Mouse (Mus musculus) ZHBTc4 (cell line): ENCODE data around the gene Scd3.

Experiments
- DNase-seq: peaks from one replicate; pipeline ENCODE4 v3.0.0-alpha.2; 2011; ENCODE audit warnings: low read depth, low spot score

Gene Scd3

DNA sequence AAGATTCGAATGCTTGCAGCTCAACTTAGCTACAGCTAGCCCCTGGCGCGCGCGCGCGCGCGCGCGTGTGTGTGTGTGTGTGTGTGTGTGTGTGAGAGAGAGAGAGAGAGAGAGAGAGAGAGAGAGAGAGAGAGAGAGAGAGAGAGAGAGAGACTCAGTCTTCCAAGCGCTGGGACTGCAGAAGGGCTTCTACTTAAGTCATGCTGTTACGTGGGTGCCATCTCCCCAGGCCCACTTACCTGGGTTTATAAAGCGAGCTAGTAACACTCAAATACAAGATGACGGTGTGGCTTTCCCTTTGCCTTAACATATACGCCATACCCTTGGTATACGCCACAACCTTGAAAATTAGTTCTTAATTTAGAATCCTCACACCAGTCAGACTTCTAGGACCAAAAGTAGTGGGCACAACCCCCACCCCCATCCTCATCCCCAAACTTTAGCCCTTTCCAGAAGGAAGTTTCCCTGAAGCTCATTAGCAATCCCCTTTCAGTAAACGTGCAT is 64.5 kb downstream of the Scd3 start:
- no peak for DNase-seq

GRCm38 (mm10) chr19:44273711-44274110 is 70.6 kb downstream of the Scd3 start:
- DNase-seq, result peak; percentile 44

DNA sequence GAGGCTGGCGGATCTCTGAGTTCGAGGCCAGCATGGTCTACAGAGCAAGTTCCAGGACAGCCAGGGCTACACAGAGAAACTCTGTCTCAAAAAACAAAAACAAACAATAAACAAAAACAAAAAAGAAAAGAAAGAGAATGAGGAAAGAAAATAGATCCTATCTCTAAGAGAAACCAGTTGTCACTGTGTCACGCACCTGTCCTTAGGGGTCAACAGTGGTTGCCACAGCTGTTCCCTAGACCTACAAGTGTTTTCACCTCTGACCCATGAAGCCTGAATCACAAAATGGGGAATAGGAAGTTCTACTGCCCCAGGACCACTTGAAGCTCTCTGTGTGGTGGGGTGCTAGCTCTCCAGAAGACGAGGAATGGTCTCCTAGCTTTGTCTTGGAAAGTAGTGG is 71.4 kb downstream of the Scd3 start:
- DNase-seq, result no peak

GRCm38 (mm10) chr19:44275418-44275817 is 72.3 kb downstream of the Scd3 start:
- no peak for DNase-seq

DNA sequence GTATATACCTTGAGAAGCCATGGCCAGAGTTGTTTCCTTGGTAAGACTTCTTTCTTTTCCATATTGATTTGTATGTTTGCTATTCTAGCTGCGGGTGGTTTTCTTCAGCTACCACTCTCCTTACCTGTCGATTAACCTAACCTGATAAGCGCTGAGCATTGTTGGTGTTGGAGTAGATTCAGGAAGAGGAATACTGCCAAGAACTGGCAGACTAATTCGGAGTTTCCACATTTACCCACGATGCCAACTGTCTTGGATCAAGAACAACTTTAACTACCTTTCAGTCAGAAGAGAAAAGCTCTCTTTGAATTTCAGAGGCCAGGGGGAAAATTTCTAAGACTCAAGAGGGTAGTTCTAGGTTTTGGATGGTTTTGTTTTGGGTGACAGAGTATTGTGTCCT is 73.8 kb downstream of the Scd3 start:
- DNase-seq, result no peak

DNA sequence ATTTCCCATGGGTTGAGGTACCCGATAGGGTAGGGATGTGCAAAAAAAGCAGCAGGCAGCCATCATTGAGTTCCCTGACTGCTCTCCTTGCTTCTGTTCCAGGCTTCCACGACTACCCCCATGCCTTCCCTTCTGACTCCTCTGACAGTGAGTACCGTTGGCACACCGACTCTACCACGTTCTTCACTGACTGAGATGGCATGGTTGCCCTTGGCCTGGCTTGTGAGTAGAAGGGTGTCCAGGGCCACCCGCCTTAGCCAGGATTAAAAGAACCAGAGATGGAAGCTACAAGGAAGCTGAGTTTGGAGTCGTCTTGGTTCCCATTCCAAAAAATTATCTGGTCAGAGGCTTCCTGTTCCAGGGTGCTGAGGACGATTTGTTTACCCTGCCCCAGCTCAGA is 74.9 kb downstream of the Scd3 start:
- no peak for DNase-seq

- peak; percentile 96 for DNase-seq
These were observed 77.7 kb downstream of the Scd3 start for GRCm38 (mm10) chr19:44280755-44281154.

DNA sequence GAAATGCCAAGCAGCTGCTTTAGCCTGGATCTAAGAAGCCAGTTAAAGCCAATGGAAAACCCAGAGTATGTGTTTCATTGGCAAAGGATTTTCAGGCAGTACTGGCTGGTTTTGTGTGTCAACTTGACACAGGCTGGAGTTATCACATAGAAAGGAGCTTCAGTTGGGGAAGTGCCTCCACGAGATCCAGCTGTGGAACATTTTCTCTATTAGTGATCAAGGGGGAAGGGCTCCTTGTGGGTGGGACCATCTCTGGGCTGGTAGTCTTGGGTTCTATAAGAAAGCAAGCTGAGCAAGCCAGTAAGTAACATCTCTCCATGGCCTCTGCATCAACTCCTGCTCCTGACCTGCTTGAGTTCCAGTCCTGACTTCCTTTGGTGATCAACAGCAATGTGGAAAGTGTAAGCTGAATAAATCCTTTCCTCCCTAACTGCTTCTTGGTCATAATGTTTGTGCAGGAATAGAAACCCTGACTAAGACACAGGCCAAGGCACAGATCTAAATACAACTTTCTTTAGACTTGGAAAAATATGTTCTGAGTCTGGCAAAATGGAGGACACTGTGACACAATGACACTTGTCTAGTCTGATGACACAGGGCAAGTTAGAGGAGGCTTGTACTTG is 78.9 kb downstream of the Scd3 start:
- DNase-seq, result peak; percentile 37

DNA sequence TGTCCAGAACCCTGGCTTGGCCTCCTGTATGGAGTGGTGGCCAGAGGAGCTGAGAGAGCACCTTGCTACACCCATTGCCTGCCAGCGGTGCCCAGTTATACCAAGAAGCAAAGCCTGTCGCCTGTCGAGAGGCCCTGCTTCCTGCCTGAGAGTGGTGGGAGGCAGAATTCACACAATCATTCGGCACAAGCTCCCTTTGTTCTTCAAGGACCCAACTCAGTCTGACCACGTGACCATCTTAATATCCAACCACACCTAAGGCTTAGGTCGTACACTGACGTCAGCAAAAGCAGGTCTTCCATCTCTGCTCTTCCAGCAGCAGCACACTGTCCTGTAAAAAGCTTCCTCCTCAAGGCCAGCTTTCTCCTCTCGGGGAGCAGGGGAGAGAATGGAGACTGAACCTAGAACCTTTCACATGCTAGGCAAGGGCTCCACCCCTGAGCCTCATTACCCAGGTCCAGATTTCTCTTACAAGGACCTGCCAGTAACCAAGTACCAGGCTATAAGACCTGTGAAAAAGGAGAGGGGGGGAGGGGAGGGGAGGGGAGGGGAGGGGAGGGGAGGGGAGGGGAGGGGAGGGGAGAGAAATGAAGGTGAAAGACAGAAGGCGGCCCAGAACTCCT is 79.6 kb downstream of the Scd3 start:
- peak; percentile 92 for DNase-seq

DNA sequence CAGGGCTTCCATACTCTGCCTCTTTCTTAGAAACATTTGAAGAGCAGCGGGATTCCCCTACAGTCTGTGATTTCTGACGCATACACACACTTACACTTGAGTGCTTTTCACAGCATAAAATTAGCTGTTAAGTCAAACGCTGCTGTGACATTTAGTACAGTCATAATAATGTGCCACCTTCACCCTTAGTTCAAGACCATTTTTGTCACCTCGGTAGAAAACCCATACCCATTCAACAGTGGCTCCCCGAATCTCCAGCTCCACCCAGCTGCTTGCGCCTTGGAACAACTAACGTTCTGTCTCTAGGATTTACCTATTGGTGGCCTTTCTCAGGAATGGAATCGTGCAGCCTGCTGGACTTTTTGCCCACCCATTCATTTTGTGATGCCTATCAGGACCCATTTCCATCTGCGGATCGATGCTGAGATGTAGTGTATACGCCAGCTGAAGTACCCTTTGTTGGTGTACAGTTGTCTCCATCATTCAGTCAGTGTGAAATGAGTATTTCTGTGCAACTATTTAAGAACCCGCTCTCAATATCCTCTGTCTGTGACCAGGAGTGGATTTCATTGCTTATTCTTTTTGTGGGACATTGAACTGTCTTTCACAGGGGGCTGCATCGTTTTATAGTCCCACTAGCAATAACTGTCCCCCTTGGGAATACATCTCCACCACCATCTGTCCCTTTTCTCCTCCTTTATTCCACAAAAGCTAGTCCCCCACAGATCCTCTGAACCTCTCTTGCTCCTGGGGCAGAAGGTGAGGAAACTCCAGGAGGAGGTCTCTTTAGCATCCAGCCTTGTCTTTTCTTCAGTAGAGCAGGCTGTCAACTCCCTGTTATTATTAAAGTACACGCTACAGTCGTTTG is 80.3 kb downstream of the Scd3 start:
- no peak for DNase-seq

- peak; percentile 100 for DNase-seq
These were observed 81.1 kb downstream of the Scd3 start for GRCm38 (mm10) chr19:44284025-44284695.

DNA sequence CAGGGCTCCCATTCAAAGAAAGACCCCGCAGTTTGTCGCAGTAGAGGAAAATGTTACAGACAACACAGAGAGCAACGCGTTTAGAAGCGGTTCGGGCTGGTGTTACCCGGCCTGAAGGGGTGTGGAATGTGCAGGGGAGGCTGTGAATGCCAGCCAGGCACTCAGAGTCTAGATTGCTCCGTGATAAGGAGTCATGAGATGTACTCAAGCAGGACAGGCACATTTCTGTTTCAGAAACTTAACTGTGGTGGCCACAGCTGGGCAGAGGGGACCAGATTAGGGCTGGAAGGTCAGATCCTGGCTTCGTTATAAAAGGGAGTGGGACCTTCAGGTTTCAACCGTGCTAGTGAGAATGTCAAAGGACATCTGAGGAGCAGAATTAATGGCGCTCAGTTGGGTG is 81.7 kb downstream of the Scd3 start:
- DNase-seq, result peak; percentile 85

DNA sequence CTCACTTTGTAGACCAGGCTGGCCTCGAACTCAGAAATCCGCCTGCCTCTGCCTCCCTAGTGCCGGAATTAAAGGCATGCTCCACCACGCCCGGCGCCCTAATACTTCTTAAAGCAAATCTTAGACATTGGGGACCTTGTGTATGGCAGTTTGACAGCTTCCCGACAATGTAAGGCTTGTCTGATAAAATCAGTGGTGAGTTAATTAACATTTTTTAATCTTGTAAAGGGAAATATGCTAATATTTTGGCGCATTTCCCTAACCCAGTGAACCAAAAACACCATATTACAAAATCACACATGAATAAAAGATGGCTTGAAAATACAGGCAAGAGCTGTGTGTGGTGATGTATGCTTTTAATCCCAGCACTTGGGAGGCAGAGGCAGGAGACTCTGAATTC is 82.5 kb downstream of the Scd3 start:
- DNase-seq, result no peak

- peak; percentile 62 for DNase-seq
These were observed 83.0 kb downstream of the Scd3 start for GRCm38 (mm10) chr19:44286109-44286508.

DNA sequence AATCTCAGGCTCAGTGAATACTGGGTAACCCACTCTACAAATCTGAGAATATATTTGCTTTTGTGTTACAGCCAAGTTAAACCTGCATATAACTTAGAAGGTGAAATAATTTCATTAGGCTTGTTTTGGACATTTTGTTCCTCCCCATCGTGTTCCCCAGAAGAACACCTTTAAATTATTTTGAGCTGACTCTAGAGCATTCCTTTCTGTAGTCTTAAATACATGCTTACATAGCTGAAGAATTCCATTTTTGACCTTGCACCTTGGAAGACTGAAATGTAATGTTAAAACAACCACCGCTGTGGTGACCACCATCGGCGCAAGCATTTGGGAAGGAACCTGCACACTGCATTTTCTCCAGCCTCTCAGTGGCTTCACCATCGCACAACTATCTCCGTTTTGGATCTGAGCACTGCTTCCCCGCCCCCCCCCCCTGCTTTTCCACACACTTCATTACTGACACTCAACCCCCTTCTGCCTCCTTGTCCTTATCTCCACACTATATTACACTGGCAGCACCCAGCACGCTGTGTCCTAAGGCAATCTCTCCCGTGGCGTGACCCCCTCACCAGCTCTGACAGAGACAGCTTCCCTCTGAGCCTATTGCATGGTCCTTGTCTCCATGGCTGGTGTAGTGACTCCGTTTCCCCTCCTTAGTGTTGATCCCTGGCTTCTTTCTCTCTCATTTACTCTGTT is 84.5 kb downstream of the Scd3 start:
- DNase-seq, result no peak

GRCm38 (mm10) chr19:44292083-44292482 is 89.0 kb downstream of the Scd3 start:
- no peak for DNase-seq

GRCm38 (mm10) chr19:44292483-44292882 is 89.4 kb downstream of the Scd3 start:
- DNase-seq, result no peak

DNA sequence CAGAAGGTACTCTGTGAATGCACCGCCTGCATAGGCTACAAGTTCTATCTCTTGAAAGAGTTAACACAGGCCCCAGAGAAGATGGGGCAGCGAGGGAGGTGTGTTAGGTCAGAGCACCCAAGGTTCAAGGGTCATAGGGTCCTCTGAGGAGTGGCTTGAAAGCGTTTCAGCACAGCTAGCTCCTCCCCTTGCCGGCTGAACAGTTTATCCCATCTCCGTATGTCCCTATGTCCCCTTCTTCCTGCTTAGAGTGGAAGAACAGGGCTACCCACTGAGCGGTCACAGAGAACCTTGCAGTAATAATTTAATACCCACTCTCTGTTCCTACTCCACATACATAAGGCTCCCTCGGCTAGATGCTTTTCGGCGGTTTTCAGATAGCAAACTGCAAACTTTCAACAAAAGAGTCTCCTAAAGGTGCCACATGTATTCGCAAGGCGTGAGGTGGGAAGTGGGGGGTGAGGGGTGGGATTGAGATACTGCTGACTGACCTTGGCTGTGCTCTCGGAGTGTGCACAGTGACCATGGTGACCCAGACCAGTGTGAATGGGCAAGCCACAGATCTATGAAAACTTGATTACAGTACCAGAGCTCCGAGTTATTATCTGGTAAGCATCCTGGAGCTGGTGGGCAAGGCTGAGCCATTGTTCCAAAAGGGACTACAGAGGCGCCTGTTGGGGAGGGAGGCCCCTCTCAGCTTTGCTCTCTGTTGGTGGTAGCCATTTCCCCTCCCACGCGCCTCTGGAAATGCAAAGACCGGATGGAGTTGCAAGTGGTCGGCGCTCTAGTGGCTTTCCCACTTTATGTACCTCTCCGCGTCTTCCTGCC is 90.1 kb downstream of the Scd3 start, which contains the start of gene Scd2:
Gene Scd2, plus strand, starts transcription at position 734 of the 828 bp plus-strand sequence.
- DNase-seq, result peak; percentile 84
